ENCODE assay signal across 13 mouse cellular contexts in genomic region chr11:75273466-75273865, GRCm38 (mm10).
DNase-seq lines count a peak whose midpoint lies in the region; ATAC-seq and TF ChIP-seq lines count a peak whose summit lies in the region.
"Had no signal": no experiment of that assay in that cellular context is flagged by ENCODE, and none has a peak within 500 bp of the region (broad histone marks: within the 10 kb centered on the region; RNA-seq: fewer than 3 reads in every experiment).

No protein-coding gene starts in this region.

- peaks cover 33% of the 10 kb centered on the region for H3K4me1 ChIP-seq in forebrain, embryonic 12.5 days
- peaks cover 46% of the 10 kb centered on the region for H3K4me1 ChIP-seq in limb, embryonic 10.5 days
- peaks cover 14% of the 10 kb centered on the region; the same call in 1 of the 2 replicates for H3K4me1 ChIP-seq in neural tube, embryonic 14.5 days (ENCODE audit: control insufficient read depth, insufficient read depth, low read length)

- H3K4me2 ChIP-seq in forebrain, embryonic 12.5 days: peak overlapping the region; percentile 20; the same call in 1 of the 2 replicates
- peak overlapping the region; percentile 1; the same call in 1 of the 2 replicates for H3K4me2 ChIP-seq in neural tube, embryonic 14.5 days (ENCODE audit: low read depth, low read length)
- H3K4me2 ChIP-seq: lung, embryonic 15.5 days had no signal

- intact Hi-C loops in left cerebral cortex, adult 2 months (cut with DNase I): no loop called here
- intact Hi-C loops in left cerebral cortex, postnatal 4 days (cut with DNase I): no loop called here
- intact Hi-C loops in left cerebral cortex, postnatal 14 days (cut with DNase I): no loop called here

- H3K9ac ChIP-seq in forebrain, embryonic 12.5 days: no peak overlapping the region
- 0 out of 2 replicates have a peak overlapping the region, but pooled peaks have one; percentile 17 for H3K9ac ChIP-seq in neural tube, embryonic 14.5 days (replicated peaks; ENCODE audit: low read depth, low read length)
- H3K9ac ChIP-seq: lung, embryonic 15.5 days had no signal

- no peak overlapping the region for H3K4me3 ChIP-seq in left cerebral cortex, adult 2 months
- no peak overlapping the region for H3K4me3 ChIP-seq in forebrain, embryonic 12.5 days (replicated peaks)
- H3K4me3 ChIP-seq in limb, embryonic 10.5 days: no peak overlapping the region
- H3K4me3 ChIP-seq in neural tube, embryonic 14.5 days (ENCODE audit: low read depth, low read length): no peak overlapping the region
- H3K4me3 ChIP-seq: lung, embryonic 15.5 days had no signal

- peak overlapping the region; percentile 28; the same call in 1 of the 2 replicates for H3K27ac ChIP-seq in left cerebral cortex, adult 2 months
- H3K27ac ChIP-seq in forebrain, embryonic 12.5 days: peak overlapping the region; percentile 71; the same call in 1 of the 2 replicates
- H3K27ac ChIP-seq in limb, embryonic 10.5 days: peak overlapping the region; percentile 73
- H3K27ac ChIP-seq in neural tube, embryonic 14.5 days (ENCODE audit: low read depth, low read length): peak overlapping the region; percentile 58
- H3K27ac ChIP-seq: lung, embryonic 15.5 days had no signal

- peak in 1 of 2 experiments; percentile 43 for DNase-seq in left cerebral cortex, adult 2 months (ENCODE audit: extremely low spot score in 1 of 2, low spot score in 2 of 2)
- no peak for DNase-seq in left cerebral cortex, adult 11 months (ENCODE audit: low spot score)
- no peak for DNase-seq in limb, embryonic 10.5 days (ENCODE audit: low spot score)
- no peak for DNase-seq in layer of hippocampus, adult 8-10 months (ENCODE audit: low spot score in 2 of 2)
- no peak for DNase-seq in left cerebral cortex, postnatal 4 days
- no peak for DNase-seq in left cerebral cortex, postnatal 14 days (ENCODE audit: low spot score in 2 of 2)
- DNase-seq: embryo, embryonic 11 days; heart, postnatal 14 days; kidney, postnatal 14 days; right cerebral cortex, postnatal 4 days had no signal

- H3K36me3 ChIP-seq in forebrain, embryonic 12.5 days (replicated peaks): no peaks in the 10 kb centered on the region
- H3K36me3 ChIP-seq in limb, embryonic 10.5 days: no peaks in the 10 kb centered on the region
- no peaks in the 10 kb centered on the region for H3K36me3 ChIP-seq in neural tube, embryonic 14.5 days (ENCODE audit: control insufficient read depth, insufficient read depth, low read length)
- H3K36me3 ChIP-seq: lung, embryonic 15.5 days had no signal

- ATAC-seq in forebrain, embryonic 12.5 days (ENCODE audit: low FRiP score): peak; percentile 66; the same call in 1 of the 2 replicates
- peak; percentile 41; the same call in 1 of the 2 replicates for ATAC-seq in neural tube, embryonic 14.5 days (ENCODE audit: low read depth)

- H3K27me3 ChIP-seq in forebrain, embryonic 12.5 days: peaks cover 22% of the 10 kb centered on the region
- H3K27me3 ChIP-seq in limb, embryonic 10.5 days (ENCODE audit: low read depth, poor library complexity, severe bottlenecking): no peaks in the 10 kb centered on the region
- no peaks in the 10 kb centered on the region for H3K27me3 ChIP-seq in neural tube, embryonic 14.5 days (ENCODE audit: control insufficient read depth, insufficient read depth, low read length)

- no peak for TF ChIP-seq CTCF in left cerebral cortex, adult 2 months (IDR thresholded peaks at IDR 0.05)

- WGBS in forebrain, embryonic 12.5 days: 5% methylated on average over 8 of the region's 8 CpGs
- 22% methylated on average over 8 of the region's 8 CpGs for WGBS in limb, embryonic 10.5 days
- 3% methylated on average over 8 of the region's 8 CpGs for WGBS in neural tube, embryonic 14.5 days

- H3K9me3 ChIP-seq in forebrain, embryonic 12.5 days: no peaks in the 10 kb centered on the region
- no peaks in the 10 kb centered on the region for H3K9me3 ChIP-seq in limb, embryonic 10.5 days (replicated peaks)
- H3K9me3 ChIP-seq in neural tube, embryonic 14.5 days (ENCODE audit: control insufficient read depth, low read length): no peaks in the 10 kb centered on the region
- H3K9me3 ChIP-seq: lung, embryonic 15.5 days had no signal
